Mouse (Mus musculus) embryonic facial prominence, embryonic 13.5 days (tissue): Measurements from ENCODE around the gene Hist1h2af. TPM values are rescaled to one million over a fixed set of nuclear protein-coding genes. Genes with fewer than 3 reads are reported as not detected.
A peak's percentile ranks its signal among the peaks of the same experiment; 100 is the strongest.
"Not testable (repeated sequence)": the region's sequence is repeated elsewhere in the genome, so short reads cannot be mapped to it uniquely, and the experiment has no call there.

Experiments used
- ATAC-seq: fragments of 200-750 bp; cut with Nextera tagmentation; 2 replicates; pipeline ENCODE4 v1.8.0; 2017; ENCODE audit warnings: low read depth; ENCODE audit not compliant: insufficient number of reproducible peaks, insufficient read depth, low FRiP score, low TSS enrichment
- H3K27ac ChIP-seq: fragments of 300-500 bp; sonication (generic); 2 replicates; pipeline ENCODE4 v1.5.1; 2015; ENCODE audit warnings: moderate library complexity, mild to moderate bottlenecking, inconsistent platforms
- H3K27me3 ChIP-seq: fragments of 300-500 bp; sonication (generic); 2 replicates; pipeline ENCODE4 v1.6.1; 2015; ENCODE audit warnings: mild to moderate bottlenecking, inconsistent platforms
- H3K36me3 ChIP-seq: fragments of 300-500 bp; sonication (generic); 2 replicates; pipeline ENCODE4 v1.6.1; 2015; ENCODE audit warnings: mild to moderate bottlenecking, inconsistent platforms
- H3K4me1 ChIP-seq: fragments of 300-500 bp; sonication (generic); 2 replicates; pipeline ENCODE4 v1.6.1; 2015; ENCODE audit warnings: inconsistent platforms
- H3K4me2 ChIP-seq: fragments of 300-500 bp; sonication (generic); 2 replicates; pipeline ENCODE4 v1.6.1; 2015; ENCODE audit warnings: moderate library complexity, mild to moderate bottlenecking, inconsistent platforms
- H3K4me3 ChIP-seq: fragments of 300-500 bp; sonication (generic); 2 replicates; pipeline ENCODE4 v1.5.1; 2015; ENCODE audit warnings: mild to moderate bottlenecking, inconsistent platforms
- H3K9ac ChIP-seq: fragments of 300-500 bp; sonication (generic); 2 replicates; pipeline ENCODE4 v1.6.1; 2015; ENCODE audit warnings: mild to moderate bottlenecking, inconsistent platforms
- H3K9me3 ChIP-seq: fragments of 300-500 bp; sonication (generic); 2 replicates; pipeline ENCODE4 v1.6.1; 2016; ENCODE audit warnings: inconsistent platforms
- WGBS: fragments of 180-500 bp; shearing (Covaris S2); methylation state at CpG from one replicate; pipeline ENCODE4 v1.1.7; 2015; ENCODE audit warnings: mixed read lengths; 5-methylcytosine and 5-hydroxymethylcytosine counted together
- polyA plus RNA-seq: library from polyadenylated mRNA; unstranded; fragments of >200 nt; fragmentation: Nextera tagmentation; extraction: Ambion mirVana; gene quantifications from 2 replicates; pipeline ENCODE4 v1.2.1, GENCODE M21; 2015

Hist1h2af gene
- polyA plus RNA-seq, 1 experiment from 2014 or later = 6.6 TPM

- peak; percentile 79 for ATAC-seq
- peaks cover 16% of the 10 kb centered on the region for H3K4me1 ChIP-seq
- peak within 1 kb of the TSS; percentile 71 for H3K9ac ChIP-seq
- H3K9me3 ChIP-seq, H3K27me3 ChIP-seq, H3K36me3 ChIP-seq: not testable (repeated sequence)
- H3K4me2 ChIP-seq = peak within 1 kb of the TSS; percentile 72
- peak within 1 kb of the TSS; percentile 48 for H3K4me3 ChIP-seq
- H3K27ac ChIP-seq = peak within 1 kb of the TSS; percentile 94
- under 1% methylated on average over 47 of the region's 47 CpGs for WGBS
Observed at GRCm38 (mm10) chr13:23551146-23551834, 17.6 kb downstream of the Hist1h2af start, which contains the start of gene Hist1h4f. TSS of gene Hist1h4f (minus strand) at chr13:23551648.

GRCm38 (mm10) chr13:23551931-23552914 lies 18.5 kb downstream of the Hist1h2af start:
- Histone ChIP-seq H3K9me3 (no peaks in the 10 kb centered on the region), H3K9ac (peak overlapping the region; percentile 71; the same call in 1 of the 2 replicates), H3K36me3 (no peaks in the 10 kb centered on the region), H3K4me1 (peaks cover 20% of the 10 kb centered on the region), H3K27me3 (no peaks in the 10 kb centered on the region), H3K4me3 (peak overlapping the region; percentile 48), H3K27ac (peak overlapping the region; percentile 94), H3K4me2 (peak overlapping the region; percentile 72)
- WGBS = 52% methylated on average over 8 of the region's 8 CpGs
- ATAC-seq = no peak

- Histone ChIP-seq H3K36me3 (no peaks in the 10 kb centered on the region), H3K27me3 (no peaks in the 10 kb centered on the region), H3K4me2 (peak within 1 kb of the TSS; percentile 91), H3K27ac (peak within 1 kb of the TSS; percentile 99), H3K9ac (peak within 1 kb of the TSS; percentile 89; the same call in 1 of the 2 replicates), H3K9me3 (no peaks in the 10 kb centered on the region), H3K4me3 (0 out of 2 replicates have a peak within 1 kb of the TSS, but pooled peaks have one; percentile 48), H3K4me1 (peaks cover 20% of the 10 kb centered on the region)
- ATAC-seq = no peak
Observed at GRCm38 (mm10) chr13:23552962-23553361, 19.3 kb downstream of the Hist1h2af start, which contains the start of gene Hist1h1d. TSS of gene Hist1h1d (plus strand) at chr13:23553262.

GRCm38 (mm10) chr13:23554393-23554792 lies 20.7 kb downstream of the Hist1h2af start:
- peaks cover 20% of the 10 kb centered on the region for H3K4me1 ChIP-seq
- H3K9me3 ChIP-seq = no peaks in the 10 kb centered on the region
- no peaks in the 10 kb centered on the region for H3K27me3 ChIP-seq
- 24% methylated on average over 9 of the region's 9 CpGs for WGBS
- H3K36me3 ChIP-seq = no peaks in the 10 kb centered on the region
- peak overlapping the region; percentile 89 for H3K9ac ChIP-seq
- peak overlapping the region; percentile 91 for H3K4me2 ChIP-seq
- peak overlapping the region; percentile 99 for H3K27ac ChIP-seq
- H3K4me3 ChIP-seq = peak overlapping the region; percentile 63
- ATAC-seq = no peak

- H3K9me3 ChIP-seq = no peaks in the 10 kb centered on the region
- peak overlapping the region; percentile 99 for H3K27ac ChIP-seq
- H3K4me1 ChIP-seq = peaks cover 20% of the 10 kb centered on the region
- H3K27me3 ChIP-seq = no peaks in the 10 kb centered on the region
- H3K4me3 ChIP-seq = peak overlapping the region; percentile 63
- H3K9ac ChIP-seq = peak overlapping the region; percentile 89
- peak overlapping the region; percentile 91 for H3K4me2 ChIP-seq
- ATAC-seq = peak; percentile 88
- no peaks in the 10 kb centered on the region for H3K36me3 ChIP-seq
- WGBS = under 1% methylated on average over 54 of the region's 54 CpGs
Observed at GRCm38 (mm10) chr13:23554925-23555838, 21.5 kb downstream of the Hist1h2af start.

GRCm38 (mm10) chr13:23555839-23556416 lies 22.2 kb downstream of the Hist1h2af start:
- Histone ChIP-seq H3K9me3 (no peaks in the 10 kb centered on the region), H3K4me1 (peaks cover 14% of the 10 kb centered on the region), H3K27me3 (no peaks in the 10 kb centered on the region), H3K4me3 (peak overlapping the region; percentile 63), H3K9ac (peak overlapping the region; percentile 89), H3K36me3 (no peaks in the 10 kb centered on the region), H3K27ac (peak overlapping the region; percentile 99), H3K4me2 (peak overlapping the region; percentile 91)
- peak; percentile 79 for ATAC-seq
- under 1% methylated on average over 18 of the region's 18 CpGs for WGBS

GRCm38 (mm10) chr13:23556906-23557305 lies 23.2 kb downstream of the Hist1h2af start:
- no peak for ATAC-seq
- Histone ChIP-seq H3K9me3 (no peaks in the 10 kb centered on the region), H3K4me1 (peaks cover 14% of the 10 kb centered on the region), H3K4me2 (peak overlapping the region; percentile 91), H3K9ac (peak overlapping the region; percentile 36; the same call in 1 of the 2 replicates), H3K27me3 (no peaks in the 10 kb centered on the region), H3K27ac (peak overlapping the region; percentile 99), H3K36me3 (no peaks in the 10 kb centered on the region), H3K4me3 (no peak overlapping the region)
- 72% methylated on average over 3 of the region's 3 CpGs for WGBS

GRCm38 (mm10) chr13:23560699-23561098 lies 27.0 kb downstream of the Hist1h2af start:
- not testable (repeated sequence) for H3K9me3 ChIP-seq, H3K27me3 ChIP-seq, H3K4me3 ChIP-seq, H3K36me3 ChIP-seq, H3K4me1 ChIP-seq, H3K9ac ChIP-seq, ATAC-seq
- peak overlapping the region; percentile 60 for H3K27ac ChIP-seq
- peak overlapping the region; percentile 37 for H3K4me2 ChIP-seq
- WGBS = 12% methylated on average over 2 of the region's 2 CpGs

GRCm38 (mm10) chr13:23561531-23561882 lies 27.8 kb downstream of the Hist1h2af start:
- peak overlapping the region; percentile 68 for H3K9ac ChIP-seq
- H3K9me3 ChIP-seq = not testable (repeated sequence)

GRCm38 (mm10) chr13:23561883-23562659 lies 28.4 kb downstream of the Hist1h2af start, which contains the start of gene Hist1h3e:
TSS of gene Hist1h3e (minus strand) at chr13:23562369.
- Histone ChIP-seq H3K9ac (peak within 1 kb of the TSS; percentile 68), H3K4me3 (peak within 1 kb of the TSS; percentile 48), H3K4me2 (peak within 1 kb of the TSS; percentile 68), H3K27ac (peak within 1 kb of the TSS; percentile 98)
- peak; percentile 87 for ATAC-seq
- under 1% methylated on average over 48 of the region's 67 CpGs for WGBS
- not testable (repeated sequence) for H3K4me1 ChIP-seq, H3K36me3 ChIP-seq, H3K27me3 ChIP-seq, H3K9me3 ChIP-seq

More at GRCm38 (mm10) chr13:23561531-23561882, 27.8 kb downstream of the Hist1h2af start:
- peak overlapping the region; percentile 98 for H3K27ac ChIP-seq
- not testable (repeated sequence) for H3K4me1 ChIP-seq, H3K27me3 ChIP-seq, ATAC-seq, H3K36me3 ChIP-seq
- WGBS = 0% methylated on average over 2 of the region's 5 CpGs
- peak overlapping the region; percentile 48 for H3K4me3 ChIP-seq
- peak overlapping the region; percentile 68 for H3K4me2 ChIP-seq
